Mouse (Mus musculus): ENCODE measurements around the gene Ndufa7.

GRCm38 (mm10) chr17:33798306-33798705 is 26.1 kb upstream of the Ndufa7 start:
- no peak for TF ChIP-seq POLR2A (IDR thresholded peaks at IDR 0.05; ENCODE audit: borderline replicate concordance, extremely low read depth, insufficient read depth, insufficient read length, poor library complexity, severe bottlenecking)
- TF ChIP-seq CTCF (IDR thresholded peaks at IDR 0.05; ENCODE audit: borderline replicate concordance, extremely low read depth, insufficient read depth, insufficient read length) = peak; percentile 11; the same call in 1 of the 2 replicates

Measured in brain, embryonic 14.5 days (tissue).